Mouse (Mus musculus): ENCODE results near the gene Galk1.
"Not testable (repeated sequence)": the region's sequence is repeated elsewhere in the genome, so short reads cannot be mapped to it uniquely, and the experiment has no call there.

Galk1 gene

DNA sequence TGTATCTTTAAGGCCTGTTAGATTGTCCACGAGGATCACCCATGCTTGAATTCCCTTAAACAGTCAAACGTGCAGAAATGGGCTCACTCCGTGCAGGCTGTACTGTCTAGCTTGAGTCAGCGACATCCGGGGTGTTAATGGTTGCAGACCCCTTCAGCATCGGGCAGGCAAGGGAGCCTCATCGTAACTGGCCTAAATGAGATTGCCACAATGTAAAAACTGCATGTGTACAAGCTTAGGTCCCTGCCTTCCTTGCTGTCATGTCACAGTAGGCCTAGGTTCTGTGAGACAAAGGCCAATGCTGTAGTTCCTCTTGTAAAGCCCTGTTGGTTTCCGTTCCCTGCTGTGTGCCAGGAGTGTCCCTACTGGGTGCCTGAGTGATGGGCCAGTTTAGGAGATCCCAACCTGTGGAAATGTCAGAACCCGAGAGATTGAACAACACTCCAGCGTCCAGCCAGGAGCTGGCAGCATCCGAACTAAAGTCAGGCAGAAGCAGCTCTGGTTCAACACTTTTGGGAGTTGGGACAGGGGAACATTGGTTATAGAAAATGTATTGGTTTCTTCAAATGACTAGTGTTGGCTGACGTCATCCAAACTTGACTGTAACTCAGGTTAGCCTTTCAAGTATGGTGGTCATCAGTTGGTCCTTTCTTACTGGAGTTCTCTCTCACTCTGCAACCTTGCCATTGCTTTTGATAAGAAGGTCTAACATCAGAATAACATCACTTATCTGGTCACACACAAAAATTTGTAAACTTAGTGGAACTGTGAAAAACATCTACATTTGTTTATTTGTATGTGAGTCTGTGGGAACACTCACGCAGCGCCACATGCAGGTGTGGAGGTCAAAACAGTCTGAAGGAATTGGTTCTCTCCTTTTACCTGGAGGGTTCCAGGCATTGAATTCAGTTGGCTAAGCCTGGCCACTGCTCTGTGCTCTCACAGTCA lies 18.7 kb upstream of the Galk1 start:
- DNase-seq (ENCODE audit: low read depth, low spot score): peak; percentile 51

DNA sequence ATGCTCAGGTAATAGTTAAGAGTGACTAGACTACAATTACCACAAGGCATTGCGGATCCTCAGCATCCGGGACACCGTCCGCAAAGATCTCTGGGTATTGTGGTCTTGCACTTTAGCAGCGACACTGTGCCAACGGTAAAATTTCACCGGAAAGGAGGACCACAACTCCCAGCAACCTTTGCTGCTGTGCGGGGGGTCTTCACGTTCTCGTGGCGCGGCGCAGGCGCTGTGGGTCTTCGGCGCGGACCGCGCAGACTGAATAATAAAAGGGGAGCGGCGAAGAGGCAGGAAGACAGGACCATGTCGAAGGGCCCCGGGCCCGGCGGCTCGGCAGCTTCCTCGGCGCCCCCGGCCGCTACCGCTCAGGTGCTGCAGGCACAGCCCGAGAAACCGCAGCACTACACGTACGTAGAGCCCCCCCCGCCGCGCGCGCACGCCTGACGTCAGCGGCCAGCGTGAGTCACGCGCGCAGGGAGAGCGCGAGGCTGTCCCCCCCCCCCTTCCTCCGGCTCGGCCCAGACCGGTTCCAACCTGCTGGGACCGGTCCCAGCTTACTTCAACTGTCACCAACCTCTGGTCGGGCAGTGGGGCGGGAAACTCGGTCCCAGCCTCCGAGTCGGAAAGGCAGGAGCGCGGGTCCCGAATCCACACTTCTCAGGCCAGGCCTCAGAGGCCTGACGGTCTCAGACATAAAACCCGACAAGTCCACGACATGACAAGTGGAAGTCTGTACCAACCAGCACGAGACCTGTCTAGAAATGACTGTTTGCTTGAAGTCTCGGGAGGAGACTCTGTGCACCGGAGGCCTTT lies 17.8 kb upstream of the Galk1 start, which contains the start of gene Unk:
TSS of gene Unk (plus strand) at position 235 of the 810 bp plus-strand sequence.
- peak; percentile 88 for DNase-seq (ENCODE audit: low read depth, low spot score)

DNA sequence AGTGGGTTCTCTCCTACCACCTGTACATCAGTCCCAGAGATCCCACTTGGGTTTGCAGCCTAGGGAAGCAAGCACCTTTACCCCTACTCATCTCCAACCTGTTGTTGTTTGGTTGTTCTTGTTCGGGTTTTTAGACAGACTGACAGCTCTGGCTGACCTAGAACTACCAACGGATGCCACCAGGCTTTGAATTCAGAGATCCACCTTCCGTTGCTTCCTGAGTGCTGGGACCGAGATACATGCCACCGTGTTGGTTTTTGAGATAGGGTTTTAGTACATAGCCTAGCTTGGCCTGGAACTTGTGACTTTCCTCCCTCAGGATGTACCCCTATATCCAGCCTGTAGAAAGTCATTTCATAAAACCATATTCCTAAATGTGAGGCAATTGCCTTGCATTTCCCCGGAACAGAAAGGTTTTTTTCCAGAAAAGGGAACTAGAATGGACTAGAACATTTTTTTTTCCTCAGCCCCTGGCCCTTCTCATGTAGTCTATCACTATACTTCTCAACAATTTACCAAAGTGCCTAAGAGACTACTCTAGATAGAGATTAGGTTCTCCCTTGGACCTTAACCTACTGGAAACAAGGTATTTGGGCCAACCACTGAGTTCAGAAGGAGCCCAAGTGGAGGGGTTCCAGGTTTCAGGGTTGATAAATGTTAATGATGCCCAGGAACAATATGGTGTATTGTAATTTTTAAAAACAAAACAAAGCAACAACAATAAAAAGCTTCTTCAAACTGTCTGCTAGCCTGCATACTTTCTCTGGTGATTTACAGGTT lies 16.8 kb upstream of the Galk1 start:
- no peak for DNase-seq (ENCODE audit: low read depth, low spot score)

DNA sequence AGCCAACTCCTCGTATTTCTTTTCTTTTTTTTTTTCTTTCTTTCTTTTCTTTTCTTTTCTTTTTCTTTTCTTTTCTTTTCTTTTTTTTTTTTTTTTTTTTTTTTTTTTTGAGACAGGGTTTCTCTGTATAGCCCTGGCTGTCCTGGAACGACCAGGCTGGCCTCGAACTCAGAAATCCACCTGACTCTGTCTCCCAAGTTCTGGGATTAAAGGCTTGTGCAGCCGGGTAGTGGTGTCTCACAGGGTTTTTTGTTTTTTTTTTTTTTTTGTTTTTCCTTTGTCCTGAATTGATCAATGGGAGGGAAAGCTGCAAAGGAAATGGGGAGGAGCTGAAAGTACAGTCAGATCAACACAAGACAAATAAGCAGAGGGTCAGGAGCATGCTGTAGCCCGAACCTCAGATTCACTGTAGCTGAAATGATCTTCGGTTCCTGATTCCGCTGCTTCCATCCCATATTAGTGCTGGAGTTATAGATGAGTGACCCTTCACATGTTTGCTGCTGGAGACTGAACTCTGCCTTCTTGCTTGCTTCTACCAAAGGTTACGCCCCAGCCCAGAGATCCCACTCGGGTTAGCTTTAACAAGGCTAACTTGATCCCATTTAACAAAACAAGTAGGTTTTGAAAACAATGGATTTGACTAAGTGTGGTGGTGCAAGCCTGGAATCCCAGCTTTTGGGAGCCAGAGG lies 15.8 kb upstream of the Galk1 start:
- no peak for DNase-seq (ENCODE audit: low read depth, low spot score)

DNA sequence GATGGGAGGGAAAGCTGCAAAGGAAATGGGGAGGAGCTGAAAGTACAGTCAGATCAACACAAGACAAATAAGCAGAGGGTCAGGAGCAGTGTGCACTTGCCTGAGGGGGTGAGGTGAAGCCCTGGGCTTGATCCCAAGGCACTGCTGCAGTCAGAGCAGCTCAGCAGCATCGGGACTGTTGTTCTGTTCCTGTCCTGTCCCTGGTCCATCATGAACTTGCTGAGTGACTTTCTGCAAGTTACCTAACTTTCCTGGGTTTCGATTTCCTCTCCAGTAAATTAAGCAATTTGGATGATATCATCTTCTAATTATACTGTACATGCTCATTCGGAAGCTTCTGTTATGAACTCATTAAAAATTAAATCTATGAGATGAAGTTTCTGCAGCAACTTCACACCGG lies 15.2 kb upstream of the Galk1 start, which contains the start of gene H3f3b:
TSS of gene H3f3b (minus strand) at position 207 of the 400 bp plus-strand sequence.
- DNase-seq (ENCODE audit: low read depth, low spot score): no peak

DNA sequence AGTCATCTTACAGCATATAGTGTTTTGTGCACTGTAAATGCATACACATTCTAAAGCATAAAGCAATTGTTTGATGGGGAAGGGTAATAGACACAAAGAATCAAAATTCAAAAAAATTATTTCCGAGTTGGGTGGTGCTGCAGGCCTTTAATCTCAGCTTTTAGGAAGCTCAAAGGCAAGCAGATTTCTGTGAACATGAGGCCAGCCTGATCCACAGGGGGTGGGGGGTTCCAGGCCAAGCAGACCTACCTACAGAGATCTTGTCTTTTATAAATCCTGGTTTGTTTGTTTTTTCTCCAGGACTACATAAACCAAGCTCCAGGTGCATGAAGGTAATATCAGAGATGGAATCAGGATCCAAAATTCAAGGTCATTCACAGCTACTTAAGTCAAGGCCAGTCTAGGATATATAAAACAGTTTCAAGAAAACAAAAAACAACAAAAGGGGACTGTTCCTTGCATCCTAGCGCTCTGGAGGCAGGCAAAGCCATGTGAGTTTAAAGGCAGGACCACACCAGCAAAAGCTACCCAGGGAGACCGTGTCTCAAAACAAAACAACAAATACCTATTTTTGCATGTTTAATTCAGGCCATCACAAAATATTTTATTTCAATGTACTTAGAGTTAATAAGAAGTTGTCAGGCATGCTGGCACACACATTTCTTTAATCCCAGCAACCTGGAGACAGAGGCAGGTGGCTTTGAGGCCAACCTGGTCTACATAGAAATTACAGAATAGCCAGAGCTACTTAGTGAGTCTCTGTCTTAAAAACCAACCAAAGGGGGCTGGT lies 12.7 kb upstream of the Galk1 start:
- no peak for DNase-seq (ENCODE audit: low read depth, low spot score)

DNA sequence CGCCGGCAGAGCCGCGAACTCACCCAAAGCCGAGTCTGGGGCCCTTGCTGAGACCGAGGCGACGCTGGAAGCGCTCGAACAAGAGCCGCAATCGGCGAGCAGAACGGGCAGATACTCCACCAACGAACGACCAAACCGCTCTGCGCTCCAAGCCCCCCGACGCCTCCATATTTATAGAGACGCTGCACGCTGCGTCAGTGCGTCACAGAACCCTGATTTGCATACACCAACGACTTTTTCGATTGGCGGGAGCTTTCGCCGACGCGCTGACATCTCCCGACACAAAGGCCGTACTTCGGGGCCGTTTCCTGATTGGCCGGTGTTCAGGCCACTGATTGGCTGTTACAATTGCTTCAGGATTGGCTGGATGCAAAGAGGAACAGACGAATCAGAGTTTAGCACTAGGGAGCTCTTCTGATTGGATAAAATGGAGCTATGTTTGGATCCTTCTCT lies 11.9 kb upstream of the Galk1 start:
- peak; percentile 97 for DNase-seq (ENCODE audit: low read depth, low spot score)

DNA sequence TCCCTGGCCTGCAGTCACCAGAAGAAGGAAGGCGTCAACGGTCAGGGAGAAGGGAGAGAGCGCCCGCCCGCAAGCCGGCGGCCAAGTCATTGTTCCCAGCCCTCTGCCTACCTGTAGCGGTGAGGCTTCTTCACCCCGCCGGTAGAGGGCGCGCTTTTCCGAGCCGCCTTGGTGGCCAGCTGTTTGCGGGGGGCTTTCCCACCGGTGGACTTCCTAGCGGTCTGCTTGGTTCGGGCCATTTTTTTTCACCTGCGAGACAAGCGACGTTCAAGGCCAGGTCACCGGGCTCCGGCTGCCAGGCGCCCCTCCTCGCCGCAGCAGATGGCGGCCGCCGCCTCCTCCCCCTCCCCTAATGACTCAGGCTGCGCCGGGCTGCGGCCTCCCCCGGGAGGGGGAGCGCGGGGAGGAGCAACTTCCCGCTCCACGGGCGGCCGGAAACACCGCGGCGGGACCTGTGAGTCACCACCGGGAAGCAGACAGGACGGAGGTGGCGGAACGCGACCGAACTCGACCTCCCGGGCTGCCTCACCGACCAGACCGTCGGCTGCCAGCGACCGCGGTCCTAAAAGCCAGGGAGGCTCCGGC lies 11.3 kb upstream of the Galk1 start:
- peak; percentile 64 for DNase-seq (ENCODE audit: low read depth, low spot score)

DNA sequence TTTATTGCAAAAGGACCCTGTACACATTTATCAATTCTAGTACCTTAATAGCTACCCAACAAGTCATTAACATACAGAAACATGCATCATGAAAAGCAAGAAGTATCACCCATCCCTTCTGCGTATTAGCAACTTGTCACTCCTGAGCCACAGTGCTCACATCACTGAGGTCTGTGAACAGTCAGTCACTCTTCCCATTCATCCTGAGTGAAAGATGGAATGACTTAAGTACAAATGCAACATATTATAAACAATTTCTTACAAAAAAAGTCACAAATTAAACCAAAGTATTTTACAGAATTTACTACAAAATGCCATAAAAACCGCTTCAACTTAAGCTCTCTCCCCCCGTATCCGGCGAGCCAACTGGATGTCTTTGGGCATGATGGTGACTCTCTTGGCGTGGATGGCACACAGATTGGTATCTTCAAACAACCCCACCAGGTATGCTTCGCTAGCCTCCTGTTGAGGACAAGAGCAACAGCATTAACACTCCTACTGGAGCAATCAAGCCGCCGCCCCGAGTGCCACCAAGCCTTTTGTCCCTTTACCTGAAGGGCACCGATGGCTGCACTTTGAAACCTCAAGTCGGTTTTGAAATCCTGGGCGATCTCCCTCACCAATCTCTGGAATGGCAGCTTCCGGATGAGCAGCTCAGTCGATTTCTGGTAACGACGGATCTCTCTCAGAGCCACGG lies 10.7 kb upstream of the Galk1 start:
- not testable (repeated sequence) for DNase-seq (ENCODE audit: low read depth, low spot score)

DNA sequence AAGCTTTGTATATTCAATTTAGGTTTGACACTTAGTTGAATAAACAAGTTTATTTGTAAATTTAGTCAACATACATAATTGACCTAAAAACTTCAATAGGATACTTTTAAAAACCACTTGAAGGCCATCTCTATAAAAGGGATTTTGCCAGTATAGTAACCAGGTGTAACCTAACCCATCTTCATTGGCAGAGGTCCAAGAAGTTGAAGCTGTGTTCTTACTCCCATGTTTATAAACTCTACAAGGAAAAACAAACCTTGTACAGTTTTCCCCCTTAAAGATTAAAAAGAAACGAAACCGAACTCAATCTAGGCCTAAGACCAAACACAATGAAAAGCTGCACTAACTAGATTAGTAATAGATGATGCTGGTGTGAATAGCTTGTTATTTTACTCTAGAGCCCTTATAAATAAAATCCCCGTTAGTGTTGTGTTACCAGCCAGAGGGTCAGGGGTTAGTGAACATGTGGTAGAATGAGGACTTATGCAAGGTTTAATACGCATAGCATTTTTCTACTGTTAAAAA lies 9.8 kb upstream of the Galk1 start:
- no peak for DNase-seq (ENCODE audit: low read depth, low spot score)

DNA sequence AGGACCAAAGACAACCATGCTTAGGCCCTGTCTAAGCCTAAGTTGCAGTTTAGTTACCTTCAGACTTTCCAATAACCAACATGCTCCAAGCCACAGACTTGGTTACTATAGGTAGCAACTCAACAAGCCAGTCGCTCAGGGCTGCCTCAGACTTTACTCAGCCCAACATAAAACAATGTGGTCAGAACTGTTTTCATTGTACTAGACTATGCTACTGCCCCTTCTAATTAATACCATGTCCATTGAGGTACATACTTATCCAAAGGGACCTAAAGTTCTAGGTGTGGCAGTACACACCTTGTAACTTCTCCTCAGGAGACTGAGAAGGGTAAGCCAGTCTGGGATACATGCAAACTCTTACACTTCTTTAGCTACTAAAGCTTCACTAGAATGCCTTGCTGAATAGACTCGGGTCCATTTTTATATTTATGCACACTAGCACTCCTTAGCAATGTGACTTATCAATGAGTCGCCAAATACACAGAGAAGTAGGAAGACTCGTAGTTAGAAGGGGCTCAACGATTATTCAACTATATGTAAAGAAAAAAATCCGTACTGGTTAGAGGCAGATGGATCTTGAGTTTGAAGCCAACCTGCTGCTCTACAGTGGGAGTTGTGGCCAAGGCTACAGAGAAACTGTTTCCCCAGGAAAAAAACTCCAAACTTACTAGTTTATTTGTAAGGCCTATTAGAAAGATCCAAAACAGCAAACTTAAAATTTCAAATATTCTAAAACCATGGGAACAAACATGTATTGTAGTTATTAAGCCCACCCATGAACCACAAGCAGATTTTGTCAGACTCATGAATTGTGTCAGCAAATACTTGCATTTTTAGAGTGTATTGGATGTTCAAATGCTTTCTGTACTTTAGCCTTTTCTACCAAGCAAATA lies 9.1 kb upstream of the Galk1 start:
- DNase-seq (ENCODE audit: low read depth, low spot score): no peak

DNA sequence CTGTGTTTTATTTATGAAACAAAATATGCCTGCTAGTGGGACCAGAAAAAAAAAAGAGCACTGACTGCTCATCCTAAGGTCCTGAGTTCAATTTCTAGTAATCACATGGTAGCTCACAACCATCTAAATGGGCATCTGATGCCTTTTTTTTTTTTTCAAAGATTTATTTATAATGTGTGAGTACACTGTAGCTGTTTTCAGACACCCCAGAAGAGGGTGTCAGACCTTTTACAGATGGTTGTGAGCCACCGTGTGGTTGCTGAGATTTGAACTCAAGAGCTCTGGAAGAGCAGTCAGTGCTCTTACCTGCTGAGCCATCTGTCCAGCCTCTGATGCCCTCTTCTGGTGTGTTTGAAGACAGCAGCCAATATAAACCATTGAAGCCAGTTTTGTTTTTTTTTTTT lies 8.0 kb upstream of the Galk1 start:
- DNase-seq (ENCODE audit: low read depth, low spot score): no peak

DNA sequence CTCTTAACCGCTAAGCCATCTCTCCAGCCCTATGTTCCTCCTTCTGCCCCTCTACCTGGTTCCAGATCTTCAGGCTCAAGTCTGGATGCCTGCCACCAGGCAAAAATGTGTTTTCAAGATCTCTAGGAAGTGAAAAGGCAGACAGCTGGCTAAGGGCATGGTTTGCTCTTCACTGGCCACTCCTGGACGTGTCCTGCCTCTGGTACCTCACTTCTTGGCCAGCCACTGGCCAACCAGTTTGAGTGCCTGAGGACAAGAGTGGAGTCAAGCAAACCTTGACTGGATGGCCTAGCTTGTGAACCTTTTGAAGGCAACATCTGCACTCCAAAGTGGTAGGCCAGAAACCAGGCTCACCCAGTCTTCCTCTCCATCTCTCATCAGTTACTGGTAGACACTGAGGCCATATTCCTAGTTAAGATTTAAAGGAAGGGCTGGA lies 7.5 kb upstream of the Galk1 start:
- DNase-seq (ENCODE audit: low read depth, low spot score): no peak

DNA sequence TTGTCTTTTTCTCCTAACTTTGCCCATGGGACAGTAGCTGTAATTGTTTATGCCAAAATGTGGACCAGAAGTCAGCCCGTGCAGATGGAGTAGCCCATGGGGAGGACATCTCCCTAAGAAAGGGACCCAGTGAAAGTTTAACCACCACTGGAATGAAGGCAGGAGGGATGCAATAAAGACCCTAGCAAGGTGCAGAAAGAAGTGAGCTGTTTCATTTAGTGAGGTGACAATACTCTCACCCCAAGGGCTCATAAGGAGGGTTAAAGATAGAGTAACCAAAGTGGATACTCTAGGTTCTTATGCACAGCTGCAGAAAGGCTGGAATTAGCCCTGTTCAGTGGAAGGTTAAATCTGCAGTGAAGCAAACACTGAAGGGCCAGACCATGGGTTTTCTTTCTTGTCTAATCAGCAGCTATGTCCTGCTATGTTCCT lies 6.9 kb upstream of the Galk1 start:
- DNase-seq (ENCODE audit: low read depth, low spot score): no peak

DNA sequence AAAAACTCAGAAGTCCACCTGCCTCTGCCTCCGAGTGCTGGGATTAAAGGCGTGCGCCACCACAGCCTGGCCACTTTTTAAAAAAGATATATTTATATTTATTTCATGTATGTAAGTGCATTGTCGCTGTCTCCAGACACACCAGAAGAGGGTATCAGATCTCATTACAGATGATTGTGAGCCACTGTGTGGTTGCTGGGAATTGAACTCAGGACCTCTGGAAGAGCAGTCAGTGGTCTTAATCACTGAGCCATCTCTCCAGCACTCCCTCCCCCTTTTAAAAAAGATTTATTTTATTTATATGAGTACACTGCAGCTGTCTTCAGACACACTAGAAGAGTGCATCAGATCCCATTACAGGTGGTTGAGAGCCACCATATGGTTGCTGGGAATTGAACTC lies 6.3 kb upstream of the Galk1 start:
- DNase-seq (ENCODE audit: low read depth, low spot score): not testable (repeated sequence)

DNA sequence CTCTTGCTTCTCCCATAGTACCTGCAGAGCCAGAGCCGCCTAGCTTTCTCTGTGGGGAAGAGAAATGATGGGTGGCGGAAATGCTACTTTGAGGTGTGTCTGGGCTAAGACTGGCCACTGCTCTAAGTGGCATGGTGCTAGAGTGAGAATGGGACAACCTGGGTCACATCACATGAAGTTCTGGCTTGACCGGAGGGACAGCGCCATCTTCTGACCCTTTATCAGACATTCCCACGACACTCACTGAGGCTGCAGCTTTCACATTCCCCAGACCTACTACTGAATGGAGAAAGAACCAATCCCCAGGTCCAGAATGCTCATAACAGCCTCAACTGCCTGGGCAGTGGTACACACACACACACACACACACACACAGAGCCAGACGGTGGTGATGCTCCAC lies 5.6 kb upstream of the Galk1 start:
- DNase-seq (ENCODE audit: low read depth, low spot score): no peak

DNA sequence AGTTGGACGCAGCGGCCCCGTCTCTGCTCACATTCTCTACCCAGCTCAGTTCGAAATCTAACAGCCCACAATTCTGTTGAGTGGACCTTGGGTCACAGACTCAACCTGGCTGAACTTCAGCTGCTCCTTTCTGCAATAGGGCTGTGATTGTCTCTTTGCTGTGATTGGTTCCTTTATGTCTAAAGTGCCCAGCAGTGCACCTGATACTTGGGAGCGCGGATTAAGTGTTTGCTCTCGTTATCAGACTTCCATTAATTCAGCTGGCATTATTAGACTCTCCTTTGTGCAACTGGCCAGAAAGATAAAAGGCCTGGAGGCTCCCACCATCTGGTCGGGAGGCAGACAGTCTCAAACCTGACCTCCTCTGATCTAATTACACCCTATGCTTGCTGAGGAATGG lies 2.3 kb upstream of the Galk1 start:
- no peak for DNase-seq (ENCODE audit: low read depth, low spot score)
